Mouse (Mus musculus) heart, postnatal 36 days (tissue): ENCODE results near the gene Cacna1c. TPM values are rescaled to one million over a fixed set of nuclear protein-coding genes. Genes with fewer than 3 reads are reported as not detected.
"Not testable (repeated sequence)": the region's sequence is repeated elsewhere in the genome, so short reads cannot be mapped to it uniquely, and the experiment has no call there.

ENCODE experiments used
- DNase-seq, 2 experiments: peaks; one replicate each; pipeline ENCODE4 v3.0.0; 2021 to 2022
- intact Hi-C: fragments of 180-260 bp; cut with DNase I; formaldehyde crosslinking; loops from one replicate; pipeline ENCODE4 v1.15.1; 2025
- total RNA-seq, 2 experiments: library from RNA; stranded (reverse); gene quantifications; 2 replicates each; pipeline ENCODE4 v1.2.3; 2021

The Cacna1c gene
- total RNA-seq, 2 experiments from 2014 or later: 199 to 208 TPM

GRCm38 (mm10) chr6:118592662-118593376 is 603.4 kb downstream of the Cacna1c start:
- no peak for DNase-seq

GRCm38 (mm10) chr6:118578741-118579140 is 617.5 kb downstream of the Cacna1c start:
- DNase-seq, intact Hi-C loops: not testable (repeated sequence)

More at GRCm38 (mm10) chr6:118592662-118593376, 603.4 kb downstream of the Cacna1c start:
- intact Hi-C loops: no loop called here

GRCm38 (mm10) chr6:118574351-118574750 is 621.9 kb downstream of the Cacna1c start:
- intact Hi-C loops: no loop called here
- DNase-seq: no peak

GRCm38 (mm10) chr6:118567816-118568215 is 628.4 kb downstream of the Cacna1c start:
- DNase-seq: no peak
- intact Hi-C loops: no loop called here

- intact Hi-C loops: no loop called here
- DNase-seq: peak; percentile 93
Measured at GRCm38 (mm10) chr6:118561745-118562609, 634.2 kb downstream of the Cacna1c start, which contains the start of gene Ankrd26. Gene Ankrd26, minus strand, starts transcription at chr6:118562226.

GRCm38 (mm10) chr6:118561225-118561624 is 635.0 kb downstream of the Cacna1c start:
- intact Hi-C loops: no loop called here
- no peak for DNase-seq

GRCm38 (mm10) chr6:118538627-118539026 is 657.6 kb downstream of the Cacna1c start:
- no peak for DNase-seq
- intact Hi-C loops: no loop called here

Other genes starting within 250 kb of the Cacna1c start
- 1 to 10 TPM; 2.8 to 3.2 TPM for gene Dcp1b, start 21.2 kb downstream of the Cacna1c start, total RNA-seq
- gene Cacna2d4, start 40.1 kb upstream of the Cacna1c start, total RNA-seq: not detected
- gene Lrtm2, start 134.3 kb upstream of the Cacna1c start, total RNA-seq: under 1 TPM; 0.08 to 0.25 TPM
- 10 to 100 TPM; 61.9 to 65.0 TPM for gene Adipor2, start 221.3 kb upstream of the Cacna1c start, total RNA-seq